Comparison of ENCODE assay signal across 8 mouse cellular contexts in the genomic region with DNA sequence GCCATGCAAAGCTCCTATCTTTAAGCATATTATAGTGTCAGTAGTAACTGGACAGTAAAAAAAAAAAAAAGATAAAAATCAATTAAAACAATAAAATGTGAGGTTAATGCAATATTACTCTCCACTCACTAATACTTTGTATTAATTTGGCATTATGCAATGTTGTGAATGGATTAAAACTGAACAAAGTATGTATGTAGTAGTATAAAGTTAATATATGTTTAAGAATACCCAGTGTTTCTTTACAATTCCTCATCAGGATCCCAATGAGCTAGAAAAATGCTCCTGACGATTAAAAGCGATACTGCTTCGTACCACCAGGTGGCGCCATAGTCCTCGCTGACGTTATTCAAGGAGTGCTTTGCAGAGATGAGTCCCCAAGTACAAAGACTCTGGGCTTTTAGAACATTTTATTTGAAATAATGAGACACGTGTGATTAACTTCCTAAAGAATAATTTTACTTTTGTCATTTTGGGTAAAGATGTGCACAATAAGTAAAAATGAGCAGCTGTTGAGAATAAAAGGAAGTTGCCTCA.
DNase-seq lines count a peak whose midpoint lies in the region; ATAC-seq and TF ChIP-seq lines count a peak whose summit lies in the region.
"Had no signal": no experiment of that assay in that cellular context is flagged by ENCODE, and none has a peak within 500 bp of the region (broad histone marks: within the 10 kb centered on the region; RNA-seq: fewer than 3 reads in every experiment).

No protein-coding gene starts in this region.

- 2% methylated on average over 7 of the region's 7 CpGs for WGBS in embryonic facial prominence, embryonic 10.5 days

- intact Hi-C loops in heart, postnatal 10 days (cut with DNase I) = no loop called here

- no peaks in the 10 kb centered on the region for H3K27me3 ChIP-seq in G1E (ENCODE audit: insufficient read depth, low read length)
- H3K27me3 ChIP-seq in embryonic facial prominence, embryonic 10.5 days (replicated peaks; ENCODE audit: low read depth, poor library complexity, severe bottlenecking) = no peaks in the 10 kb centered on the region

- no peaks in the 10 kb centered on the region for H3K4me1 ChIP-seq in G1E (ENCODE audit: insufficient read depth, low read depth, low read length)
- H3K4me1 ChIP-seq in embryonic facial prominence, embryonic 10.5 days = no peaks in the 10 kb centered on the region

- H3K9me3 ChIP-seq in G1E (replicated peaks) = peaks cover 8% of the 10 kb centered on the region; the same call in 1 of the 2 replicates
- H3K9me3 ChIP-seq in embryonic facial prominence, embryonic 10.5 days = no peaks in the 10 kb centered on the region

- TF ChIP-seq CTCF in G1E (IDR thresholded peaks at IDR 0.05; ENCODE audit: low read depth, low read length) = peak; percentile 72

- ATAC-seq in G1E (ENCODE audit: extremely low read depth, insufficient number of reproducible peaks, low FRiP score, poor library complexity, severe bottlenecking) = peak; percentile 36; the same call in 1 of the 2 replicates

- H3K27ac ChIP-seq in embryonic facial prominence, embryonic 10.5 days (replicated peaks) = no peak overlapping the region
- H3K27ac ChIP-seq: macrophage had no signal

- no peak overlapping the region for H3K4me3 ChIP-seq in G1E (ENCODE audit: low read depth, low read length)
- no peak overlapping the region for H3K4me3 ChIP-seq in embryonic facial prominence, embryonic 10.5 days

- no peak for DNase-seq in G1E (ENCODE audit: low spot score)
- peak; percentile 5 for DNase-seq in adrenal gland, adult 8-10 months
- peak; percentile 76 for DNase-seq in embryonic facial prominence, embryonic 10.5 days (ENCODE audit: low spot score)
- peak; percentile 57 to 78 for DNase-seq in heart, postnatal 10 days
- peak; percentile 62 for DNase-seq in layer of hippocampus, adult 9-10 months (ENCODE audit: low spot score)
- DNase-seq in lung, postnatal 36 days = peak; percentile 42
- DNase-seq in right cerebral cortex, postnatal 14 days = peak; percentile 81

- H3K36me3 ChIP-seq in G1E (replicated peaks) = no peaks in the 10 kb centered on the region
- H3K36me3 ChIP-seq in embryonic facial prominence, embryonic 10.5 days (replicated peaks) = no peaks in the 10 kb centered on the region
